Mouse (Mus musculus): Measurements from ENCODE around the gene Grsf1.

Grsf1 gene

DNA sequence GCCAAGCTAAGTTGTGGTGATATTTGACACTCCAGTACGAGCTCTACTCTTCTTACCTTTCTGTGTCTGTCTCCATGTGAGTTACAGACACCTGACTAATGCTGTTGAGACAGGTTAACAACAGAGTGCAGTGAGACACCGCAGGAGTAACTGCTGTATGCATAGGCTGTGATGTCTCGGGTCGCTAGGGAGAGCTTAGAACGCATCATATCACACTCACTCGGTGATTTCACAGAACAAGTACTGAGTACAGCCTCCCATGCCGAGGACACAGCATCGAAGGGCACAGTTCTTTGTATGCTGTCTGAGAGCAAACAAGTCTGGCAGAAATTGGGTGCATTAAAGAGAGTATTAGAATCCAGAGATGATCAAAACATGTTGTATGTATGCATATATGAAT, 46.0 kb downstream of the Grsf1 start:
- DNase-seq: no peak

DNA sequence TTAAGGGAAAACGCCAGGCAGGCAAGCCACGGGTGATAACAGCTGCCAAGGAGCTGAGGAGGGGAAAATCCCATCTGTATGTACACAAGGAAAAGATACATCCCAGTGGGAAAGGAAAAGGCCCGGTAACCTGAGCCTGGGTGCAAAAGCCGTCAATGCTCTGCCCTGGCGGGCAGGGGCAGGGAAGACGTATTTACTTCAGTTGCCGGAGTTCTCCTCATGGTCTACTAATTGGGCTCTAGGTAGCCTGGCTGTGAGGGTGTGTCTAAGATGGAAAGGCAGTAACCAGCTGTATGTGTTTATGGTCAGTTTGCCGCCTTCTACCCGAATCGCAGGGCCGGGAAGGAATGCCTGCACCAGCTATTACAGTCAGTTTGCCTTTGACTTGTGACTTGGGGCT, 46.8 kb downstream of the Grsf1 start:
- no peak for DNase-seq

DNA sequence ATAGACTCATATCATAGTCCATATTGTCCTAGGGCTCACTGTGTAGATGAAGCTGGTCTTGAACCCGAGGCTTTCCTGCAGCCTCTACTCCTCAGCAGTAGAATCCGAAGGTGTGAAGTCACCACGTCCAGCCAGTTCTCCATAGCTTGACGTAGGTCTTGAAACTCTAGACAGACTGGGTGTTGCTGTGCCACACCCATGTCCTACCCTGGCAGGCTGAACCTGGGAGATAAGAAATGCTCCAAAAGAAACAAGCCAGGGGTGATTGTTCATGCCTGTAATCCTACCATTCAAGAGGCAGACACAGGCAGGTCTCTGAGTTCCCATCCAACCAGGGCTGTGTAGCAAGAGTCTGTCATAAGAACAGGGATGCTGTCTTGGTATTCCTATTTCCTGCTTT, 48.4 kb downstream of the Grsf1 start:
- no peak for DNase-seq

DNA sequence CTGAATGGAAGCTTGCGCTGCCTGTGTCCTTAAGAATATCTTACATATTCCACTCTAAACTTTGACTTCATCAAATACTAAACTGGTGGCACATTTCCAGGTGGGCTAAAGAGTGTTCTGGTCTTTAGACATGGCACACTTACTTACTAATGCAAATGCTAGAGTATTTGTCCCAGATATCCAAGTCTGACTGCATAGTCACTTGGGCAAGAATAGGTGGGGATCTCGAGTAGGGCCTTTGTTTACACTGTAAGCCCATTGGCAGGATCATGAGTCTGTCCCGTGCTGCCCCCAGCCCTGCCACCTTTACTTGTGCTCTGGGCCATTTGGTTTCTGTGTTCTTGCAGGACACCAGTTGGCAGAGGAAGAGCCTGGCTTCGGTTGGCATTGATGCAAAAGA, 59.0 kb downstream of the Grsf1 start:
- DNase-seq: no peak

DNA sequence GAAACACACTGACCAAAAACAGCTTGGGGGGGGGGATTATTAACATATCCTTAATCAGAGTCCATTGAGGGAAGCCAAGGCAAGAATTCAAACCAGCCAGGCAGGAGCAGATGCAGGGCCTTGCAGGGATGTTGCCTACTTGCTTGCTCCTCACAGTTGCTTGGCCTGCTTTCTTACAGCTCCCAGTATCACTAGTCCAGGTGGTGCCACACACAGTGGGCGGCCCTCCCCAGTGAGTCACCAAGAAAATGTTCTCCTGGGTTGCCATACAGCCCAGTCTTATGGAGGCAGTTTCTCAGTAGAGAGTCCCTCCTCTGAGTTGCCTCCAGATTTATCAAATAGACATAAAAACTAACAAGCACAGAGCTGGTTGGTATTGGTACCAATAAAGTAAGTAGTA, 61.8 kb downstream of the Grsf1 start:
- no peak for DNase-seq
